Comparison of ENCODE assay signal across 8 mouse cellular contexts in genomic region chr3:95315094-95315843, GRCm38 (mm10). TPM values are rescaled to one million over a fixed set of nuclear protein-coding genes. Genes with fewer than 3 reads are reported as not detected.
A peak's percentile ranks its signal among the peaks of the same experiment; 100 is the strongest.
DNase-seq lines count a peak whose midpoint lies in the region; ATAC-seq and TF ChIP-seq lines count a peak whose summit lies in the region.

No protein-coding gene starts in this region.

- H3K4me1 ChIP-seq in intestine, postnatal 0 days (replicated peaks; ENCODE audit: control insufficient read depth, insufficient read depth, low read length), result peaks cover 13% of the 10 kb centered on the region; the same call in 1 of the 2 replicates
- peaks cover 23% of the 10 kb centered on the region for H3K4me1 ChIP-seq in limb, embryonic 14.5 days (ENCODE audit: control insufficient read depth, insufficient read depth, low read length)
- H3K4me1 ChIP-seq in midbrain, embryonic 16.5 days (ENCODE audit: control insufficient read depth, insufficient read depth, low read length), result peaks cover 20% of the 10 kb centered on the region
- peaks cover 23% of the 10 kb centered on the region; the same call in 1 of the 2 replicates for H3K4me1 ChIP-seq in spleen, adult 2 months (ENCODE audit: control insufficient read depth, insufficient read depth, insufficient read length)

- peak; percentile 57 for ATAC-seq in cerebellum, adult (ENCODE audit: insufficient number of reproducible peaks, low FRiP score, low TSS enrichment)
- peak; percentile 88 for ATAC-seq in intestine, postnatal 0 days
- peak; percentile 94 for ATAC-seq in limb, embryonic 14.5 days (ENCODE audit: low FRiP score, low read depth)
- peak; percentile 91 for ATAC-seq in midbrain, embryonic 16.5 days

- peak overlapping the region; percentile 87 for H3K4me3 ChIP-seq in intestine, postnatal 0 days (ENCODE audit: low read depth, low read length)
- peak overlapping the region; percentile 94 for H3K4me3 ChIP-seq in limb, embryonic 14.5 days (replicated peaks; ENCODE audit: low read length)
- peak overlapping the region; percentile 63 for H3K4me3 ChIP-seq in midbrain, embryonic 16.5 days (ENCODE audit: low read depth, low read length)
- H3K4me3 ChIP-seq in spleen, adult 2 months (ENCODE audit: extremely low read depth, insufficient read depth, insufficient read length), result peak overlapping the region; percentile 93

- TF ChIP-seq POLR2A in limb, embryonic 14.5 days (IDR thresholded peaks at IDR 0.05; ENCODE audit: borderline replicate concordance, extremely low read depth, insufficient read depth, insufficient read length), result peak; percentile 30; the same call in 1 of the 2 replicates
- peak; percentile 57 for TF ChIP-seq POLR2A in spleen, adult 2 months (IDR thresholded peaks at IDR 0.05; ENCODE audit: low read depth, low read length)

- under 1% methylated on average over 66 of the region's 71 CpGs for WGBS in intestine, postnatal 0 days
- WGBS in limb, embryonic 14.5 days, result 0% methylated on average over 29 of the region's 71 CpGs
- WGBS in midbrain, embryonic 16.5 days, result under 1% methylated on average over 47 of the region's 71 CpGs
- WGBS in spleen, adult 2 months, result under 1% methylated on average over 69 of the region's 71 CpGs

- peak overlapping the region; percentile 82 for H3K4me2 ChIP-seq in intestine, postnatal 0 days (replicated peaks; ENCODE audit: low read depth)
- peak overlapping the region; percentile 84 for H3K4me2 ChIP-seq in limb, embryonic 14.5 days (replicated peaks; ENCODE audit: low read depth, low read length, severe bottlenecking)
- peak overlapping the region; percentile 73 for H3K4me2 ChIP-seq in midbrain, embryonic 16.5 days (ENCODE audit: low read length)

- H3K36me3 ChIP-seq in intestine, postnatal 0 days (ENCODE audit: control insufficient read depth, insufficient read depth), result peaks cover 8% of the 10 kb centered on the region
- H3K36me3 ChIP-seq in limb, embryonic 14.5 days (ENCODE audit: control insufficient read depth, insufficient read depth, low read length), result peaks cover 10% of the 10 kb centered on the region
- no peaks in the 10 kb centered on the region for H3K36me3 ChIP-seq in midbrain, embryonic 16.5 days (ENCODE audit: control insufficient read depth, insufficient read depth, low read length)
- peaks cover 3% of the 10 kb centered on the region for H3K36me3 ChIP-seq in spleen, adult 2 months (ENCODE audit: control insufficient read depth, insufficient read depth, low read length)

- peak overlapping the region; percentile 85 for H3K9ac ChIP-seq in intestine, postnatal 0 days (ENCODE audit: low read depth, low read length)
- H3K9ac ChIP-seq in limb, embryonic 14.5 days (ENCODE audit: low read depth, low read length, severe bottlenecking), result peak overlapping the region; percentile 99
- peak overlapping the region; percentile 90 for H3K9ac ChIP-seq in midbrain, embryonic 16.5 days (ENCODE audit: low read depth, low read length)

- no peak for DNase-seq in cerebellum, adult 11-12 months
- peak; percentile 93 for DNase-seq in embryo, embryonic 11 days
- DNase-seq in gastrocnemius, postnatal 4 days (ENCODE audit: low spot score in 2 of 2), result peak; percentile 90 to 94
- DNase-seq in limb, embryonic 14.5 days (ENCODE audit: low spot score), result peak; percentile 85
- DNase-seq in spleen, adult 2 months (ENCODE audit: low read depth in 1 of 2, low spot score in 2 of 2), result peak; percentile 67 to 93

- peak; percentile 73 for TF ChIP-seq CTCF in intestine, postnatal 0 days (IDR thresholded peaks at IDR 0.05; ENCODE audit: low read depth)
- no peak for TF ChIP-seq CTCF in spleen, adult 2 months (IDR thresholded peaks at IDR 0.05; ENCODE audit: extremely low read depth, insufficient read depth, insufficient read length, insufficient replicate concordance)

- peak overlapping the region; percentile 87 for H3K27ac ChIP-seq in intestine, postnatal 0 days (ENCODE audit: low read depth, low read length)
- H3K27ac ChIP-seq in limb, embryonic 14.5 days (replicated peaks; ENCODE audit: low read depth, low read length), result peak overlapping the region; percentile 97
- H3K27ac ChIP-seq in midbrain, embryonic 16.5 days (ENCODE audit: low read length), result peak overlapping the region; percentile 86
- H3K27ac ChIP-seq in spleen, adult 2 months (ENCODE audit: insufficient read depth, low read length), result peak overlapping the region; percentile 93

- no peaks in the 10 kb centered on the region for H3K27me3 ChIP-seq in intestine, postnatal 0 days (replicated peaks; ENCODE audit: control insufficient read depth, insufficient read depth, low read length)
- no peaks in the 10 kb centered on the region for H3K27me3 ChIP-seq in limb, embryonic 14.5 days (ENCODE audit: control insufficient read depth, insufficient read depth, low read length)
- no peaks in the 10 kb centered on the region for H3K27me3 ChIP-seq in midbrain, embryonic 16.5 days (ENCODE audit: control insufficient read depth, insufficient read depth, low read depth, low read length)
- H3K27me3 ChIP-seq in spleen, adult 2 months (ENCODE audit: control insufficient read depth, insufficient read depth, low read length), result no peaks in the 10 kb centered on the region

- no peaks in the 10 kb centered on the region for H3K9me3 ChIP-seq in intestine, postnatal 0 days (ENCODE audit: control insufficient read depth)
- no peaks in the 10 kb centered on the region for H3K9me3 ChIP-seq in limb, embryonic 14.5 days (ENCODE audit: control insufficient read depth, low read length)
- H3K9me3 ChIP-seq in midbrain, embryonic 16.5 days (replicated peaks; ENCODE audit: control insufficient read depth, low read length, poor library complexity, severe bottlenecking), result no peaks in the 10 kb centered on the region

RNA-seq across cellular contexts. Expression of gene Cers2, which starts 0.7 kb away (rescaled TPM):
- 10 to 100 TPM; 56.0 to 61.5 TPM for total RNA-seq in gastrocnemius, postnatal 4 days (2021)
- 109 and 120 TPM in 2 replicates for polyA plus RNA-seq in intestine, postnatal 0 days (2015; fragmentation: Nextera tagmentation; extraction: Ambion mirVana)
- polyA plus RNA-seq in limb, embryonic 14.5 days (2012; rRNA removed), result 183 TPM in 2 replicates
- 140 and 155 TPM in 2 replicates for polyA plus RNA-seq in limb, embryonic 14.5 days (2014; fragmentation: Nextera tagmentation; extraction: Ambion mirVana)
- polyA plus RNA-seq in midbrain, embryonic 16.5 days (2015; fragmentation: Nextera tagmentation; extraction: Ambion mirVana), result 89.6 and 101 TPM in 2 replicates
- 95.7 and 101 TPM in 2 replicates for polyA plus RNA-seq in spleen, adult 2 months (2012; rRNA removed)

RNA-seq across cellular contexts. Expression of gene Anxa9, which starts 8.3 kb away (rescaled TPM):
- 1 to 10 TPM in 1 of 2 experiments, under 1 TPM in 1; 0.57 to 1.1 TPM for total RNA-seq in gastrocnemius, postnatal 4 days (2021)
- 2.0 and 2.3 TPM in 2 replicates for polyA plus RNA-seq in intestine, postnatal 0 days (2015; fragmentation: Nextera tagmentation; extraction: Ambion mirVana)
- 3.8 and 4.7 TPM in 2 replicates for polyA plus RNA-seq in limb, embryonic 14.5 days (2012; rRNA removed)
- polyA plus RNA-seq in limb, embryonic 14.5 days (2014; fragmentation: Nextera tagmentation; extraction: Ambion mirVana), result 4.7 and 4.9 TPM in 2 replicates
- 0.23 and 0.34 TPM in 2 replicates for polyA plus RNA-seq in midbrain, embryonic 16.5 days (2015; fragmentation: Nextera tagmentation; extraction: Ambion mirVana)
- 2.6 and 2.7 TPM in 2 replicates for polyA plus RNA-seq in spleen, adult 2 months (2012; rRNA removed)

RNA-seq across cellular contexts. Expression of gene Prune1, which starts 33.4 kb away (rescaled TPM):
- total RNA-seq in gastrocnemius, postnatal 4 days (2021), result 10 to 100 TPM; 68.7 to 78.2 TPM
- polyA plus RNA-seq in intestine, postnatal 0 days (2015; fragmentation: Nextera tagmentation; extraction: Ambion mirVana), result 9.2 and 10.1 TPM in 2 replicates
- polyA plus RNA-seq in limb, embryonic 14.5 days (2012; rRNA removed), result 31.5 and 38.0 TPM in 2 replicates
- polyA plus RNA-seq in limb, embryonic 14.5 days (2014; fragmentation: Nextera tagmentation; extraction: Ambion mirVana), result 21.8 and 24.0 TPM in 2 replicates
- polyA plus RNA-seq in midbrain, embryonic 16.5 days (2015; fragmentation: Nextera tagmentation; extraction: Ambion mirVana), result 81.4 and 84.3 TPM in 2 replicates
- 7.7 and 8.9 TPM in 2 replicates for polyA plus RNA-seq in spleen, adult 2 months (2012; rRNA removed)

RNA-seq across cellular contexts. Expression of gene Mindy1, which starts 34.1 kb away (rescaled TPM):
- total RNA-seq in gastrocnemius, postnatal 4 days (2021), result 10 to 100 TPM; 22.8 to 26.8 TPM
- polyA plus RNA-seq in intestine, postnatal 0 days (2015; fragmentation: Nextera tagmentation; extraction: Ambion mirVana), result 36.4 and 38.0 TPM in 2 replicates
- polyA plus RNA-seq in limb, embryonic 14.5 days (2012; rRNA removed), result 45.8 and 57.9 TPM in 2 replicates
- 45.6 and 47.5 TPM in 2 replicates for polyA plus RNA-seq in limb, embryonic 14.5 days (2014; fragmentation: Nextera tagmentation; extraction: Ambion mirVana)
- 42.3 and 42.5 TPM in 2 replicates for polyA plus RNA-seq in midbrain, embryonic 16.5 days (2015; fragmentation: Nextera tagmentation; extraction: Ambion mirVana)
- 44.8 and 51.0 TPM in 2 replicates for polyA plus RNA-seq in spleen, adult 2 months (2012; rRNA removed)

RNA-seq across cellular contexts. Expression of gene Setdb1, which starts 41.7 kb away (rescaled TPM):
- total RNA-seq in gastrocnemius, postnatal 4 days (2021), result 10 to 100 TPM; 22.5 to 24.5 TPM
- polyA plus RNA-seq in intestine, postnatal 0 days (2015; fragmentation: Nextera tagmentation; extraction: Ambion mirVana), result 7.5 and 7.7 TPM in 2 replicates
- polyA plus RNA-seq in limb, embryonic 14.5 days (2012; rRNA removed), result 56.2 and 57.9 TPM in 2 replicates
- 44.2 and 51.7 TPM in 2 replicates for polyA plus RNA-seq in limb, embryonic 14.5 days (2014; fragmentation: Nextera tagmentation; extraction: Ambion mirVana)
- polyA plus RNA-seq in midbrain, embryonic 16.5 days (2015; fragmentation: Nextera tagmentation; extraction: Ambion mirVana), result 42.3 and 43.3 TPM in 2 replicates
- 9.4 and 10.4 TPM in 2 replicates for polyA plus RNA-seq in spleen, adult 2 months (2012; rRNA removed)
